Mouse (Mus musculus): ENCODE results near the gene Polr2h. TPM values are rescaled to one million over a fixed set of nuclear protein-coding genes. Genes with fewer than 3 reads are reported as not detected.

Polr2h gene
- total RNA-seq, 2 experiments from 2014 or later, result 8.2 to 8.3 TPM

DNA sequence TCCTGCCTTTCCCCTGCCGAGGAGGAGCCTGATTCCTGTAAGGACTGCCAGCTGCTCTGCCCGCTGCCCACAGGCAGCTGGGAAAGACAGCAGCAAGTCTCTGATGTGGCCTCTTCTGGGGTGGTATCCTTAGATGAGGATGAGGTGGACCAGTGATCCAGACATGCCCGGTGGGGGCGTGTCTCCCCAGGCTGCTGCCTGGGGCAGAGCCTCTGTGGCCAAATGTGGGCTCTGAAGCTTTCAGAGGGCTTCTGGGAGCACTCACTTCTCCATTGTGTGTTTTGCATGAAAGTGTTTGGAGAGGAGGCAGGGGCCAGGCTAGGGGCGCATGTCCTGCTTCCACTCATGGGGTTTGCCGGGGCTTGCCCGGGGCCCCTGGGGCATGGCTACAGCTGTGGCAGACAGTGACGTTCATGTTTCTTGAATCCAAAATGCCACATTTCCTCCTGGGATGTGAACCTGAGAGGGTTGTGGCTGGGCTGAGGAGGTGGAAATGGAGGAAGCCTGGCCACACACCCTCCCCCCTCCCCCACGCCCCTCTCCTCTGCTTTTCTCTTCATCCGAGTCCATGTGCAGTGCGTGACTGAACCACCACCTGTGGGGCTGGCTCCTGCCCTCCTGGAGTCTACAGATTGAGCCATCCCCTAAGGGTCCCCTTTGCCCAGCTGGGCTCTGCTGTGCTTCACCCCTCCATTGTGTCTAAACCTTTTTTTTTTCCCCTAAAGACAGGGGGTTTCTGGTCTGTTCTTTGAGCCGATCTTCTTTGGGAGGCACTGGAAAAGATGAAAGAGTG, 15.5 kb upstream of the Polr2h start:
- no peak for DNase-seq

DNA sequence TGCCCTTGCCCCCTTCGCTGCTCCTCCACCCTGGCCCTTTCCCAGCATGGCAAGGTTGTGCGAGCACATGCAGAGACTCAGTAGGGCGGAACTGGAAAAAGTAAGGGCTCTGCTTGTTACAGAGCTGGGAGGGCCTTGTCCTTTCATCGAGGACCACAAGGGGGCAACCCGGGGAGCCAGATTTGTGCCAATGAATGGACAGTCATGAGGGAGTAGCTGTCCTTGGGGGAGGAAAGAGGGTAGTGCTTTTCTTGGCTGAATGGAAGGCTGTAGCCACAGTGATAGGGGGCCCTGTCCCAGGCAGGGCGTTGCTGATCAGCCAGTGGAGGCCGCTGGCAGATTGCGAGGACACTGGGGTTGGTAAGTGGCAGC, 15.0 kb upstream of the Polr2h start:
- DNase-seq, result peak; percentile 45

DNA sequence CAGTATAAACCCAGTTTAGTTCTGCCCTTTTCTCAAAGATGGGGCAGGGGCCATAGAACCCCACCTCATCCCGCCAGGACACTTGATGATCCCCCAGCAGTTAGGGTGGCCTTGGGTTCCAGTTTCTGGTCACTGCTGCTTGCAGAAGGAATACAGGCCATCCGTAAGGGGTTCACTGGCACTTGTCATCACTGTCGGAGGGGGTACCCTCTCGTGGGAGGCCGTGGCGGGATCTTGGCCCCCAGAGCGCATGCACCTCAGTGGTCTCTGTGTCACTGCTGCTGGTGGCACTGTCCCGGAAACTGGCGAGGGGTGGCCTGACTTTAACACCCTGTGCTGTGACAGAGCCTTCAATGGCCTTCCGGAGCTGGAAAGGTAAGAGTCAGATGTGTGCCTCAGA, 14.4 kb upstream of the Polr2h start:
- DNase-seq, result no peak

DNA sequence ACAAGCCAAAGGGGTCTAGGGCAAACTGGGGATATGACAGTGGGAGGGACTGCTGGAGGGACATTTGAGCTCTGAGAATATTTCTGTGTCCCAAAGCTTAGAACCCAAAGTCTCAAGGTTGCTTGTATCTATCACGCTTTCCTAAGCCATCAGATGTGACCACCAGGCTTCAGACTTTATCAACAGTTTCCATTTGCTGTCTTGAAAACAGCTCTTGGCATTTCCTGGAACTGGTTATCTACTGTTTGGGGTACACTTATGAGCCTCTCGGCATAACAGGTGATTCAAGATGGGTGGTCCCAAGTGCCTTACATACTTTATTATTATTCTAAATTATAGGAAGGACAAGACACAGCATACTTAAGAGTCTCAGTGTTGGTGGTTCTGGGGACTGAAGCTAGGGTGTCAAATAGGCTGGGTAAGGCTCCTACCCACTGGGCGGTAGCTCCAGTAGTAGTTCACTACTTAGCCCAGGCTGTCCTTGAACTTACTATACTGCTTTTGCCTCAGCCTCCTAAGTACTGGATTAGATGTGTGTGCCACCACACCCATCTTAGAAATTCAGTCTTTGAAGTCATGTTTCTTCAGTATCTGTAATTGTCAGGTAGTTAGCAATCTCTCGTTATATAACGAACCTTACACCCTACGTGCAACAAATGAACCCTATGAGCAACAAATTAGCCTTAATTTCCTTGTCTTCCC, 13.6 kb upstream of the Polr2h start:
- DNase-seq, result no peak

DNA sequence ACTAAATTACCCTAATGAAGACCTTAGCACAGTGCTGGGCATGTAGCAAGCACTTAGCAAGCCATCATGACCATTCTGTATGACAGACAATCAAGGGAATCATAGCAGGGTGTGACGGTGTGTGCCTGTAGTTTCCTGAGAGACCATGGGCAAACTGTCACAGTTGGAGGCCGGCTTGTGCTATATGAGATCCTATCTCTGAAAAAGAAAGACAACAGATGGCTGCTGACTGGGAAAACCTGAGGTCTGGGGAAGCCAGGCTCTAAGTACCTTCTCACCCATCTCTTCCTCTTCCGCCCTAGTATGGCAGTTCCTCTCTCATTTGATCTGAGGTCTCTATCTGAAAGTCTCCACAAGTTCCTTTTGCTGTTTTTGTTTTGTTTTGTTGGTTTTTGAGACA, 11.7 kb upstream of the Polr2h start:
- no peak for DNase-seq

DNA sequence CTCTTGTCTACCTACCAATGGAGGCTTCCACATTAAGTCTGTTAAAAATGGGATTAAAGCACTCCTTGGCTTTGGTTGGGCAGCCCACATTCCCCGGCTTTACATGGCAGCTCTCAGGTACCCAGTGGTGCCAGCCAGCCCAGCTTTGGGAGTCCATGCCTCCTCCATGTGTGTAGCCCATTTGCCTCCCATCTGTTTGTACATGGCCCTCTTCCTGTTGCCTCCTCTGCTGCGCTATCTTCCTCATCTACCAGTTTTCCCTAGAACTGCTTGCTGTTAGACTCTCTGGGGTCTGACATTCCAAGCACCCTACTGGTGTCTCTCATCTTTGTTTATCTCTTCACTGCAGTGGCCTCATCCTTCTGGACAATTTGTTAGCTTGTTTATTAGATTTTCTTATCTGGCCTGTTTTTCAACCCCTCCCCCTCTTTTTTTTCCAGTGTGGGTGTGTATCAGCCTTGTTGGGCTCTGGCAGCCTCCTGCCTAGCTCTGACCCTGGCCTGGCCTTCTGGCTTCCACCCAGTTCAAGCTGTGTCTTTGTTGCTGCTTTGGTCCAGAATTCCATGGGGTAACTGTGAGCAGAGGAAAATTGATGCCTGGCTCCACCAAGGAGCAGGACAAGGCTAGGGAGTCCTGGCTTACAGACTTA, 10.9 kb upstream of the Polr2h start:
- peak; percentile 54 for DNase-seq

DNA sequence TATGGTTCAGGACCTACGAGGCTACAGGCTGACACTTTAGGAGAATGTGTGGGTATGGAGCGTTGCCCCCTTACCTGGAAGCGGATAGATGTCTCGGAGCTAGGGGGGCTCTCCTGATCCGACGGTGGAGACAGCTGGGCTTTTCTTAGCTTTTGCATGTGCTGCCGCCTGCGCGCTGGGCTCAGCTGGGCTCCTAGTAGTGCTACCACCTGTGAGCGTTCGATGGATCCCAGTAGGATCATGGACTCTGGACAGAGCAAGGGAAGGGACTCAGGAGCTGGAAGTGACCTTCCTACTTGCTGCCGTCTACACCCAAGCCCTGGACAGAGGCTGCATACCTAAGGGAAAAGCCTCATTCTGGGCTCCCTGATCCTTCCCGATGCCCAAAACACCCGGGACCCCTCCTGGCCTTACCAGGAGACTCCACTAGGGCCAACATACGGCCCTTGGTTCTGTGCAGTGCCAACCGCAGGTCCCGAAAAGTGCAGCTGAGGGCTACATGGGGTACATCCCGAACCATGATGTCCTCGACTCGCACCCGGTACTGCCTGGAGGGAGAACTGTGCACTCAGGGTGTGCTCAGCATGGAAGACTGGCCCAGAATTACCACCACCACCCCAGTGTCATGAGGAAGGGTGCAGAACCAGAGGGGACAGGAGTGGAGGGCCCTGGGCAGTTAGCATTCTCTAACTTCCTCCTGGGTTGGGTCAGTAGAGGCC, 9.1 kb upstream of the Polr2h start:
- no peak for DNase-seq

DNA sequence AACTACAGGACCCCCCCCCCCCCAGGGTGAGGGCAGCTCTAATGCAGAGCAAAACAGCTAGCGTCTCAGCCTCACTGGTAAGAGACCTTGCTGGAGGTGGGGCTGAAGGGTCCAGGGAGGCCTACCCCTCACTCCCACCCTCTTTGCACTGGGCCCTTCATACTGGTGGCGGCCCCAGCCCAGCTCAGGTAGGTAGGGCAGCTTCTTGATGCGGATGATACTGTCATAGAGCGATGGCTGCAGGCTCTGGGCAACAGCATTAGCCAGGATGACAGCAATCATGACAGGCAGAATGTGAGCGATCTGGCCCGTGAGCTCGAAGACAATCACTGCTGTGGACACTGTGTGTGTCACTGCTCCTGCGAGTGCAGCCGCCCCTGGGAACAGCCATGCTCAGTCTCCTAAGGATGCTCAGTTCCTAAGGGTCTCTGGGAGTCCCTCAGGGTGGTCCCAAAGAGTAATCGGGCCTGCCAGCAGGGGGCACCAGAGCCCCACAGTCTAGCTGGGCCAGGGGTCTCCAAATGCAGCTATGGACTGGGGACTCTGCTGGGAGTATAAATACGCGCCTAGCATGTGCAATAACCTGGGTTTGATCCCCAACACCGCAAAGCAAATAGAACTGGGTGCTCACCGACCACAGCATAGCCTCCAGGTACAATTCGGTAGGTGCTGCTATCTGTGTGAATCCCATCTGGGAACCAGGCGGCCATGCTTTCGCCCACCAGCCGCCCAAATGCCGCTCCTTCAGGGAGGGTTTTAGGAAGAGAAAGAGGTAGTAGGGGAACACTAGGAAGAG, 8.3 kb upstream of the Polr2h start:
- no peak for DNase-seq

DNA sequence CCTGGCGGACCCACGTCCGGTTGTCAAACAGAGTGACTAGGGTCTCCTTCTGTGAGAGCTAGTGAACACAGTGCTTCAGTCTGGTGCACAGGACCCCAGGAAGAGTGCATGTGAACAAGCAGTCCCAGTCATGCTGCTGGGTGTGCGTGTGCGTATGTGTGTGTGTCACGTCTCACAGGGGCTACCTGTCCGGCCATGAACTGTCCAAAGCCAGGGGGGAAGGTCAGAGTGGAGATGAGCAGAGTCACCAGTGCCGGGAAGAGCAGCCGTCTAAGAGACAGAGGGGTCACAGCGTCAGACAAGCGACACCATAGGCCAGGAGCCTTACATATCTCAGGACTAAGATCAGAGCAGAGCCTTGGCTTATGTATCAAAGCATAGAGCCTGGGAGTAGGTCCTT, 7.1 kb upstream of the Polr2h start:
- no peak for DNase-seq

DNA sequence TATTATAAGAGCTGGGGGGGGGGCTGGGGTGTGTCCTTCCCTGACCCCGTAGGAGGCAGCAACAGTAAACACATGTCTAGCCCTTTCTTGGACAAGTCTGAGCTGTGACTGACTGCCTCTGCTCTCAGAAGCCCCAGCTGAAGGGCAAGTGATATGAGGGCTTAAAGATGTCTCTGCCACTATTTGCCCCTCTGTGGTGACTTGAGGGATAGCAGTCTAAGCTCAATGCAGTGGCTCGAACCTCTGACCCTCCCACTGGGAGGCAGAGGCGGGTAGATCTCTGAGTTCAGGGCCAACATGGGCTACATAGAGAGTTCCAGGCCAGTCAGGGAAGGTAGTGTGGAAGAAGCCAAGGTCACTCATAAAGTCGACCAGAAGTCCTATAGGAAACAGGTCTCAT, 6.7 kb upstream of the Polr2h start:
- DNase-seq, result no peak

DNA sequence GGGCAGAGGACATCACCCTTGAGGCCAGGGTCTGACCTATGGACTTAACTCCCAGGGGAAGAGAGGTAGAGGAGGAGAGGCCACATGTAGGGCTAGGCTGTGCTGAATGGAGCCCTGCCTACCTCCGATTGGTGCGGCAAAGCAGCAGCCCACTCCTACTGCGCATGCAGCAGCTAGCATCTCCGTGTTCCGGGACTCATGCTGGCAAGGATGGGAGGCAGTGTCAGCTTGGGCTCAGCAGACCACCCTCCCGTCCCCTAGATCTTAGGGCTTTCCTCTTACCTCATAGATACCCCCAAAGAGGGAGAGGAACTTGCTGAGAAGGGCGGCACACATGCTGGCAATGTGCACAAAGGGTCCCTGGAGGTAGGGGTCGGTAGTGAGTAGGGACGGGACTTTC, 5.3 kb upstream of the Polr2h start:
- DNase-seq, result no peak

DNA sequence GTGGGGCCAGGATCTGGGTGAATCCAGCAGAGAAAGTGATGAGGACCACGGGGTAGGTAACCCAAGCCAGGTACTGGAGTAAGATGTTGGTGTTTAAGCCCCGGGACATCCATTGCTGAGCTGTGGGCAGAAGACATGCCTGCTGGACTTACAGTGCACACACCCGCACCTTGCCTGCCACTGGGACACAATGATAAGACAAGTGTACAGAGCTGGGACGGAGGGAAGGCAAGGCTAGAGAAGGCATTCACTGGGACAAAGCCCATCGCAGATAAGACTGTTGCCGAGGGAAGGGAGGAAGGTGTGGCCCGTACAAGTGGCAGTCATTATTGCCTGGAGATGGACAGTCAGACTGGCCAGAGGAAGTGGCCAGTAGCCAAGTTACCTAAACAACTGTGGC, 4.6 kb upstream of the Polr2h start:
- DNase-seq, result no peak

DNA sequence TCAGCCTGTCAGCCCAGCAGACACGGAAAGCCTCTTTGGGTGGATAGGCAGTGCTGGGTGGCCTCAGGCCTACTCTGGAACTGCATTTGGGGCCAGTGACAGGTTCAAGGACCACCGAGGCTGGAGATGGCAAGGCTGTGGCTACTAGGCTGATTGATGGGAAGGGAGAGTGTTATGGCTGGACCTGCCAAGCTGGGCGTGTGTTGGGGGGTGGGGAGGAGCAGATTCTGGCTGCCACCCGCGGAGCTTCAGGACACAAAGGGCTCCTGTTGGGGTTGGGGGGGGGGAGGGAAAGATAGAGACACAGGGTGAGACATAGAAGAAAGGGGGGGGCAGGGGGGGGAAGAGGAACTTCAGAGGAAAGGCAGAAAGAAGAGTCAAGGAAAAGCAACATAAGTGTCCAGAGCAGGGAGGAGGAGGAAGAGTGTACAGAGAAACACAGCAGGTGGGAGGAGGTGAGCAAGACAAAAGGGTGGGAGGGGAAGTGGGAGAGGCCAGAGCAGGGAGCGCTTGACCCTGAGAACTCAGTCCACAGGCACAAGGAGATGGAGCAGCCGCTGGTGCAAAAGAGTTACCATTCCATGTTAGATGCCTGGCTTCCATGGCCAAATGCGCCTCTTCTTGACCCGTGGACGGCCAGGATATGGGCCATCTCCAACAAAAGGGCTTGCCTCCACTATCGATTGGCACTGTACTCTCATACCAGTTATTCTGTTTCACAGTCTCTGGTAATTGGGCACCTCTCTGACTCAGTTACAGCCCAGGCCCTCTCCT, 3.0 kb upstream of the Polr2h start:
- no peak for DNase-seq

DNA sequence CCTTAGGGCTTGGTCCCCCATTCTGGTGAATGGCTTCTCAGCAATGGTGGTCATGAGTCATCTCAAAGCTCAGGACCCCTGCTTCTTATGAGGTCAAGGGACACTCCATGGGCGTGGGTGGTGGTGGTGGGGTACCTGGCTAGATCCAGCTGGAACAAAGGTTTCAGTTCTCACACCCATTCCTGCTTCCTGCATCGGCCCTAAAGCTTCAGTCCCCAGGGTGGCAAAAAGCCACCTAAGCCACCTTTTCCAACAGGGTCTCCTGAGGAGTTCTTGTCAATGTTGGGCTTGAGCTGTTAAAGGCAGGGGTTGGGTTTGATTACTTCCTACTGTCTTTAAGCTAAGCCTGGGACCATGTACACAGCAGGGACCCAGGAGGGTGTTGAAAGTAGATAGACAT, 2.3 kb upstream of the Polr2h start:
- no peak for DNase-seq

DNA sequence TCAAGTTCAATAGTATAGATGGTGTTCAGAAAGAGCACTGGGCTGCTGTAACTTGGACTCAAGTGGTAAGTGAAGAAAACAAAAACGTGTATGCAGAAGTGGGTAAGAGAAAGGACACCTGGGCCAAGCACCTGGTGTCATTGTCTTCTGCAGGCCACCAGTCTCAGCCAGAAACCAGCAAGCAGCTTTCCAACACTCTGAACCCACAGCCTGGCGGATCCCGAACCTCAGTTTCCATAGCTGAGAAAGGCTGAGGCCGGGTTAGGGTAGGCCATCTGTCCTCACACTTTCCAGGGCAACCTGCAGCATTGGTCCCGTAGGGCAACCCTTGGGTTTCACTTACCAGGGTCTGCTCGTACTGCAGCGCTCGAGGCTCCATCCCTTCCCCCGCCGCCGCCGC, 1.9 kb upstream of the Polr2h start:
- DNase-seq, result no peak

DNA sequence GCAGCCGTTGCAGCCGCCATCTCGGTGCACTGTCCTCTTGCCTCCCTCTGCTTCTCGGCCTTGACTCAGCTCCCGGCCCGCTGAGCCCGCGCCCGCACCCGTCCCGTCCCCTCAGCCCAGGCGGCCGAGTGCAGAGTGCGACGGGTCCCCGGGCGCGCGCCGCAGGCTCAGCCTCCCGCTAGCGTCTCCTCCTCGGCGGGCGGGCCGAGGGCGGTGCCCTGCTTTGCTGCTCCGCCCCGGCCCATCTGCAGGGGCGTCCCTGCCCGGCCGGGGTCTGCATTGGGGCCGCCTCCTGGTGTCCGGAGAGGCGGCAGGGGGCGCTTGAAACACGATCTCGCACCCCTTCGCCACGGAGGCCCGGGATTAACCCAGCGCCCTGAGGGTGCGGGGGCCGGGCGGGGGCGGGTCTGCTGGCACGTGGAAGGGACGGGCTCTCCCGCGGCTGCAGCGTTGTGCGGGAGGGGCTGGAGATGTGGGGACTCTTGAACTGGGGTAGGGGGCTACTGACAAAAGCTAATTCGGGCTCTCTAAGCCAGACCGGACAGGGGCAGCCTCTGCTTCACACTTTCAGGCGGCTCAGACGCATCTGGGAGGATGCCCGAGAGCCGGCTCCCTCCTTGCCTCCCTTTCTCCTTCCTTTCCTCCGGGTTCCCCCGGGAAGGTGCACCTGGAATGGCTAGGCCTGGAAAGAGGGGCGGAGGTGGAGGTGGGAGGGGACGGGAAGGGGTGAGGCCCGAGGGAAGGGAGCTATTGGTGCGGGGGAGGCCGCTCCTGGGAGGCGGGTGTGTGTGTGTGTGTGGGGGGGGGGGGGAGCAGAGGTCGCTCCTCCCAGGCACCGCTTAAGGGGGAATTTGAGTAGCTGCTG, 1.3 kb upstream of the Polr2h start:
- peak; percentile 80 for DNase-seq

DNA sequence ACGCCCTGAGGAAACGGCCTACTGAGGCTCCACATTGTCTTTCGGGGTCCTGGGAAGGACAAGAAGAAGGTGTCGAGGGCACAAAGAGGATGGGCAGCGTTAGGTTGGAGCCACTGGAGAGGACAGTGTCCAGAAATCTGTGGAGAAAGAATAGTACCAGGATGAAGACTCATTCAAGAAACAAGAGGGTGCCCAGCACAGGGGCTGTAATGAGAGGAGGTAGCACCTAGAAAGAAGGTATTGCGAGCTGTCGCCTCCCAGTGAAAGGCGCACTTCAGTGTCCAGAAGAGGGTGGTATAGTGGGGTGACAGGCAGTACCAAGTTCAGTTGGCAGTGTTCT, 654 bp upstream of the Polr2h start:
- no peak for DNase-seq

DNA sequence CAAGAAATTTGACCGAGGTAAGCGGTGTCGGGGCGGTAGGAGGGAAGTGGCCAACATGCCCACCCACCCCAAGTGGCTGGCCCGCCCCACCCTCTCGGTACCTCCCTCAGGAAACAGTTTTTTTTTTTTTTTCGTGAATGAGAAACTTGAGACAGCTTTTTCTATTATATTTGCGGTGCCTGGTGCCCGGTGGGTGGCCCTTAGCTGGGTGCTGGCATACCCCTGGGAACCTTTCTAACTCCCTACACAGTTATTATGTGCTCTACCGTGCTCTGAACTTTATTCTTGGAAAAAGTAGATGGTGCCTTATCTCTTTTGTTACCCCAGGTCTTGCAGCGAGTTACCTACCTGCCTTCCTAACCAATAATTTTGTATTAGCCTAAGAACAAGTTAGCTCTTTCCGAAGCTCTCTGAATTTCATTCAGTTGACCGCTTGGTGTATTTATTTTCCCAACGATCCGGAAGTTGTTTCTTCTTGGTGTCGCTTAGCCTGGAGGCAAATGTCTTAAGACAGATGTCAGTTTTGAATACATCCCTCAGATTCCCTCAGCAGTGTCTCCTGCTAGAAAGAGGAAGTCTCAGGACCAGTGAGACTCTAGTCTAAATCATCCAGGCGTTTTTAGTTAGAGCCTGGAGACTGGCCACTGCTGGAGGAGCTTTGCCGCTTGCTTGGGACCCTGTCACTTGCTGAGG, 659 bp downstream of the Polr2h start:
- DNase-seq, result no peak

DNA sequence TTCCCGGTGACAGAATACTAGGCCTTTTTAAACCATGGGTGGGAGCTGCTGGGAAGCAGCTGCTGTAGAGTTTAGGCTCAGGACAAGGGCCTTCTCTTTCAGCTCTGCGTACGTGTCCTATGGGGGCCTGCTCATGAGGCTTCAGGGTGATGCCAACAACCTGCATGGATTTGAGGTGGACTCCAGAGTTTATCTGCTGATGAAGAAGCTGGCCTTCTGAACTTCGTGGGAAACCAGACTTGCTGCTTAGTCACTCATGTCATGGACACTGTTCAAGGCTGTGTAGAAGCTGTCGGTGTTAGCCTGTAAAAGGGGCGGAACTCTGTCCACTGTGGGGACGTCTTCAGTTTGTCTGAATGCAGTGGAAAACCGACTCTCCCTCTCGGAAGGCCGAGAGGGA, 4.3 kb downstream of the Polr2h start:
- no peak for DNase-seq

DNA sequence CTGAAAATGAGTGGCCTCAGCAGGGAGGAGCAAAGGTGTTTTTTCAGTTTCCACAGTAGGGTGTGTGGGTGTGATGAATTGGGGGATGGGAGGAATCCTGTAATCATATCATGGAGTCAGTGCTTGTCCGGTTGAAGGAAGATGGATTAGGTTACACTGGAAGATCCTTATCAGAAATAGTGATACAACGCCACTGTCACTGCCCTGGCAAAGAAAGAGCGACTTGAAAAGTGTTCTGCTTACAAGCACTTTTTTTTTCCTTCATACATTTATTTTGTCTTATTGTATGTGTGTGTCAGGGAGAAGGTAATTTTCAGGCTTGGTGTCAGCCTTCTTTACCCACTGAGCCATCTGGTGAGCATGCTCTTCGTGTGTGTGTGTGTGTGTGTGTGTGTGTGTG, 5.3 kb downstream of the Polr2h start:
- DNase-seq, result no peak

All from gastrocnemius, postnatal 25 days (tissue).